In the genomic region with DNA sequence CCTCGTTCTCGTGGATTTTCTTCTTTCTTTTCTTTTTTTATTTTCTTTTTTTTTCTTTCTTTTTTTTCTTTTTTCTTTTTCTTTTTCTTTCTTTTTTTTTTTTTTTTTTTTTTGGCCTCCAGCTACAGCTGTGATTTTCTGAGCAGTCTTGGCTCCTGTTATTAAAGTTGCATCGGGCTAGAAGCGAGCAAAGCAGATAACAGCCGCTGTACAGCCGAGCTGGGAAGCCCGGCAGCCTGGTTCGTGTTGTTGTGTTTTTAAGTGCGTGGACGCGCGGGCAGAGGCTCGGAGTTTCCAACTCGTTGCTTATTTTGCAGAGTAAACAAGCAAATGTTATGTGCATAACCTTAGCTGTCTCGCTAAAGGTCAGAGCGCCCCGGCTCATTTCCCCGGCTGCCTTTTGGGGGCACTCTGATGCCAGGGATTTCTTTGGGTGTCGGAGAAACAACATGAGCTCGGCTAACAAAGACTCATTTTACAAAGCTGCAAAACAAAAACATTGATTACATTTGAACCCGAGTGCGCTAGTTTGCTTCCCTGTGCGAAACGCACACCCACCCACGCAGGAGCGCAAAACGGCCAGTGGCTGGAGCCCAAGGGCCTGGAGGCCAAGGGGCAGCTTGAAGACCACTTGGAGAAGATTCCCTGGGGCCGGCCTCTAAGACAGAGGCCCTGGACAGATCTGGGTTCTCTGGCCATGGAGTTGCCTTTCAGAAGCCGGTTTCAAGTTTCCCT, we compare ENCODE assay signal across 8 mouse cellular contexts.
A peak's percentile ranks its signal among the peaks of the same experiment; 100 is the strongest.
DNase-seq lines count a peak whose midpoint lies in the region; ATAC-seq and TF ChIP-seq lines count a peak whose summit lies in the region.

No protein-coding gene starts in this region.

- TF ChIP-seq CTCF in olfactory bulb, adult 2 months (IDR thresholded peaks at IDR 0.05; ENCODE audit: insufficient read depth, low read depth, low read length), result peak; percentile 41; the same call in 1 of the 2 replicates

- H3K4me1 ChIP-seq in hindbrain, embryonic 10.5 days (replicated peaks), result peaks cover 61% of the 10 kb centered on the region
- H3K4me1 ChIP-seq in liver, embryonic 16.5 days (ENCODE audit: control insufficient read depth, low read depth, low read length), result no peaks in the 10 kb centered on the region
- peaks cover 3% of the 10 kb centered on the region; the same call in 1 of the 2 replicates for H3K4me1 ChIP-seq in olfactory bulb, adult 2 months (ENCODE audit: control insufficient read depth, insufficient read depth, low read length)

- H3K4me3 ChIP-seq in hindbrain, embryonic 10.5 days, result peak overlapping the region; percentile 34
- H3K4me3 ChIP-seq in liver, embryonic 16.5 days (ENCODE audit: low read depth, low read length), result no peak overlapping the region
- peak overlapping the region; percentile 39 for H3K4me3 ChIP-seq in olfactory bulb, adult 2 months (ENCODE audit: insufficient read depth, low read depth, low read length)

- H3K9ac ChIP-seq in liver, embryonic 16.5 days (ENCODE audit: low read depth, low read length), result no peak overlapping the region

- no peak for ATAC-seq in liver, embryonic 16.5 days (ENCODE audit: low read depth)

- peak overlapping the region; percentile 94 for H3K27ac ChIP-seq in hindbrain, embryonic 10.5 days
- no peak overlapping the region for H3K27ac ChIP-seq in liver, embryonic 16.5 days (ENCODE audit: low read length)
- no peak overlapping the region for H3K27ac ChIP-seq in olfactory bulb, adult 2 months (ENCODE audit: insufficient read depth, low read depth, low read length)

- no peak for TF ChIP-seq POLR2A in olfactory bulb, adult 2 months (IDR thresholded peaks at IDR 0.05; ENCODE audit: insufficient read depth, low read depth, low read length)

- no peaks in the 10 kb centered on the region for H3K36me3 ChIP-seq in hindbrain, embryonic 10.5 days
- H3K36me3 ChIP-seq in liver, embryonic 16.5 days (ENCODE audit: control insufficient read depth, insufficient read depth), result no peaks in the 10 kb centered on the region

- H3K4me2 ChIP-seq in liver, embryonic 16.5 days (ENCODE audit: low read depth, low read length), result peak overlapping the region; percentile 44

- WGBS in hindbrain, embryonic 10.5 days, result 11% methylated on average over 29 of the region's 29 CpGs
- WGBS in liver, embryonic 16.5 days (ENCODE audit: insufficient replicate concordance), result 24% methylated on average over 29 of the region's 29 CpGs
- 9% methylated on average over 29 of the region's 29 CpGs for WGBS in olfactory bulb, adult 2 months

- no peaks in the 10 kb centered on the region for H3K27me3 ChIP-seq in hindbrain, embryonic 10.5 days (ENCODE audit: insufficient read depth, poor library complexity, severe bottlenecking)
- no peaks in the 10 kb centered on the region for H3K27me3 ChIP-seq in liver, embryonic 16.5 days (ENCODE audit: control insufficient read depth, insufficient read depth, low read depth, low read length)

- no peaks in the 10 kb centered on the region for H3K9me3 ChIP-seq in hindbrain, embryonic 10.5 days
- H3K9me3 ChIP-seq in liver, embryonic 16.5 days (replicated peaks; ENCODE audit: control insufficient read depth, low read length), result no peaks in the 10 kb centered on the region

- DNase-seq in layer of hippocampus, adult 11-12 months (ENCODE audit: low spot score), result peak; percentile 67
- no peak for DNase-seq in layer of hippocampus, adult 9-10 months (ENCODE audit: low spot score)
- peak; percentile 21 to 80 for DNase-seq in frontal cortex, adult 2 months (ENCODE audit: extremely low spot score in 1 of 2, low spot score in 1 of 2)
- DNase-seq in hindbrain, embryonic 10.5 days (ENCODE audit: low spot score), result peak; percentile 73
- peak; percentile 54 to 74 for DNase-seq in layer of hippocampus, adult 8-10 months (ENCODE audit: low spot score in 2 of 2)
- no peak for DNase-seq in spleen, postnatal 14 days (ENCODE audit: low spot score in 2 of 2)

Comparison
In these comparisons a context has a peak if more than half of its experiments do, and no peak if none do; other contexts are left out.
1. DNase-seq: peak in layer of hippocampus, adult 11-12 months (single experiment), frontal cortex, adult 2 months (2 of 2), hindbrain, embryonic 10.5 days (single experiment) and layer of hippocampus, adult 8-10 months (2 of 2); none in layer of hippocampus, adult 9-10 months (single experiment) and spleen, postnatal 14 days (0 of 2).